Mouse (Mus musculus) midbrain, embryonic 12.5 days (tissue): Measurements from ENCODE around the gene Dmrtc2. TPM values are rescaled to one million over a fixed set of nuclear protein-coding genes. Genes with fewer than 3 reads are reported as not detected.
A peak's percentile ranks its signal among the peaks of the same experiment; 100 is the strongest.
"Not testable (repeated sequence)": the region's sequence is repeated elsewhere in the genome, so short reads cannot be mapped to it uniquely, and the experiment has no call there.

Experiments
- ATAC-seq: fragments of 200-750 bp; cut with Nextera tagmentation; 2 replicates; pipeline ENCODE4 v1.8.0; 2017; ENCODE audit warnings: low read depth, moderate TSS enrichment, moderate library complexity; ENCODE audit not compliant: low FRiP score
- H3K27ac ChIP-seq: fragments of 300-500 bp; sonication (generic); replicated peaks from 2 replicates; pipeline ENCODE4 v1.5.1; 2016; ENCODE audit warnings: mild to moderate bottlenecking
- H3K27me3 ChIP-seq: fragments of 300-500 bp; sonication (generic); 2 replicates; pipeline ENCODE4 v1.6.1; 2016; ENCODE audit warnings: mild to moderate bottlenecking
- H3K36me3 ChIP-seq: fragments of 300-500 bp; sonication (generic); 2 replicates; pipeline ENCODE4 v1.6.1; 2016
- H3K4me1 ChIP-seq: fragments of 300-500 bp; sonication (generic); 2 replicates; pipeline ENCODE4 v1.6.1; 2016
- H3K4me2 ChIP-seq: fragments of 300-500 bp; sonication (generic); replicated peaks from 2 replicates; pipeline ENCODE4 v1.6.1; 2016; ENCODE audit warnings: mild to moderate bottlenecking, moderate library complexity
- H3K4me3 ChIP-seq: fragments of 300-500 bp; sonication (generic); 2 replicates; pipeline ENCODE4 v1.5.1; 2016; ENCODE audit warnings: mild to moderate bottlenecking
- H3K9ac ChIP-seq: fragments of 300-500 bp; sonication (generic); replicated peaks from 2 replicates; pipeline ENCODE4 v1.6.1; 2016; ENCODE audit warnings: mild to moderate bottlenecking, moderate library complexity
- H3K9me3 ChIP-seq: fragments of 300-500 bp; sonication (generic); 2 replicates; pipeline ENCODE4 v1.6.1; 2016; ENCODE audit warnings: mild to moderate bottlenecking
- WGBS: fragments of 180-500 bp; shearing (Covaris S2); methylation state at CpG from one replicate; pipeline ENCODE4 v1.1.7; 2016; 5-methylcytosine and 5-hydroxymethylcytosine counted together
- polyA plus RNA-seq: library from polyadenylated mRNA; unstranded; fragments of >200 nt; fragmentation: Nextera tagmentation; extraction: Ambion mirVana; gene quantifications from 2 replicates; pipeline ENCODE4 v1.2.1, GENCODE M21; 2016

Gene Dmrtc2
- polyA plus RNA-seq, 1 experiment from 2014 or later, result not detected

DNA sequence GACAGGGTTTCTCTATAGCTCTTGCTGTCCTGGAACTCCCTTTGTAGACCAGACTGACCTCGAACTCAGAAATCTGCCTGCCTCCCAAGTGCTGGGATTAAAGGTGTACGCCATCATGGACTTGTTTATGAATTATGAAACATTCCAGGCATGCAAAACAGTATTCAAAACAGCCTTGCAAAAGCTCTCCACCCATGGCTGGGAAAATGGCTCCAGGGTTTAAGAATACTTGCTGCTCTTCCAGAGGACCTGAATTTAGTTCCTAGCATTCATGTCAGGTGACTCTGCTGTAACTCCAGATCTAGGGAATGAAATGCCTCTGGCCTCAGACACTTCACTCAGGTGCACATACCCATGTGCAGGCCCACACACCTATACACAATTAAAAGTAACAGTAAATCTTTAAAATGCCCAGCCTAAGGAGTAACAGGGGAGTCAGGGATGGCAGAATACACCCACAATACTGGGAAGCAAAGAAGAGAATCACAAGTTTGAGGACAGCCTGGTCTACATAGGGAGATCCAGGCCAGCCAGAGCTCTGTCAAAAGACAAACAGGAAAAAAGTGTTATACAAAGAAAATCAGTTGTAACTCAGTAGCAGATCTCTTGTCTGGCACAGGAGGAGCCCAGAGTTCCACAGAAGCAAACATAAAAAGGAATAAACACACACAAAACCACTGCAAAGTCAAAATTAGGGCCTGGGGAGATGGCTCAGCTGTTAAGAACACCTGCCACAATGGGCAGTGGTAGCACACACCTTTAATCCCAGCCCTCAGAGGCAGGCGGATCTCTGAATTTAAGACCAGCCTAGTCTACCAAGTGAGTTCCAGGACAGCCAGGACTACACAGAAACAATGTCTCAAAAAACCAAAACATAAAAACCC, 21.6 kb downstream of the Dmrtc2 start:
- Histone ChIP-seq H3K4me1 (peaks cover 16% of the 10 kb centered on the region), H3K9ac (no peak overlapping the region), H3K9me3 (no peaks in the 10 kb centered on the region), H3K36me3 (peaks cover 48% of the 10 kb centered on the region), H3K4me3 (no peak overlapping the region), H3K27ac (no peak overlapping the region), H3K27me3 (no peaks in the 10 kb centered on the region), H3K4me2 (no peak overlapping the region)
- ATAC-seq, result no peak
- 80% methylated on average over 3 of the region's 3 CpGs for WGBS

DNA sequence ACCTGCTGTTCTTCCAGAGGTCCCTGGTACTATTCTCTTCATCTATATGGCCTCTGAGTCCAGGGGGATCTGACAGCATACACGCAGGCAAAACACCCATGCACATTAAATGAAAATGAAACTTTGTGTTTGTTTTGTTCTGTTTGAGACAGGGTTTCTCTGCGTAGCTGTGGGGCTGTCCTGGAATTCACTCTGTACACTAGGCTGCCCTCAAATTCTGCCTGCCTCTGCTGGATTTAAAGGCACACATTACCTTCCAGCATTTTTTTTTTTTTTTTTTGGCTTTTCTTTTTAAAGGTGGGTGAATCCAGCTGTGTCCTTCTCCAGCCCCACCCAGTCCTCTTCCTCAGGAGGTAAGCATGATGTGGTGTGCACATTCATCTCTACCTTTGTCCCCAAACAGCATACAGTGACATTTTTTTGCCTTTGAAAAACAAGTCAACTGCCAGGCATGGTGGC, 22.3 kb downstream of the Dmrtc2 start:
- Histone ChIP-seq H3K4me3 (no peak overlapping the region), H3K9ac (no peak overlapping the region), H3K4me2 (no peak overlapping the region), H3K27ac (no peak overlapping the region), H3K27me3 (no peaks in the 10 kb centered on the region), H3K4me1 (peaks cover 9% of the 10 kb centered on the region; the same call in 1 of the 2 replicates), H3K9me3 (no peaks in the 10 kb centered on the region), H3K36me3 (peaks cover 42% of the 10 kb centered on the region)
- ATAC-seq, result no peak
- 69% methylated on average over 2 of the region's 2 CpGs for WGBS

DNA sequence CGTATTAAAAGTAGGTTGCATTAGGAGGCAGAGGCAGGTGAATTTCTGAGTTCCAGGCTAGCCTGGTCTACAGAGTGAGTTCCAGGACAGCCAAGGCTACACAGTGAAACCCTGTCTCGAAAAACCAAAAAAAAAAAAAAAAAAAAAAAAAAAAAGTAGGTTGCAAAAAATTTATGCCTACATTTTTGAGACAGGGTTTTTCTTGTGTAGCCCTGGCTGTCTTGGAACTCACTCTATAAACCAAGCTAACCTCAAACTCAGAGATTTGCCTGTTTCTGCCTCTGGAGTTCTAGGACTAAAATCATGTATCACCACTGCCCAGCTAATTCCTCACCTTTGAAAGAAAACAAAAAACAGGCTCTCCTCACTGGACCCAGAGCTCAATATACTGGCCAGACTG, 25.9 kb downstream of the Dmrtc2 start:
- not testable (repeated sequence) for H3K4me2 ChIP-seq, H3K4me3 ChIP-seq, H3K27ac ChIP-seq, H3K4me1 ChIP-seq, ATAC-seq, H3K36me3 ChIP-seq, H3K9me3 ChIP-seq, H3K27me3 ChIP-seq, H3K9ac ChIP-seq
- WGBS, result 89% methylated on average over 2 of the region's 2 CpGs

DNA sequence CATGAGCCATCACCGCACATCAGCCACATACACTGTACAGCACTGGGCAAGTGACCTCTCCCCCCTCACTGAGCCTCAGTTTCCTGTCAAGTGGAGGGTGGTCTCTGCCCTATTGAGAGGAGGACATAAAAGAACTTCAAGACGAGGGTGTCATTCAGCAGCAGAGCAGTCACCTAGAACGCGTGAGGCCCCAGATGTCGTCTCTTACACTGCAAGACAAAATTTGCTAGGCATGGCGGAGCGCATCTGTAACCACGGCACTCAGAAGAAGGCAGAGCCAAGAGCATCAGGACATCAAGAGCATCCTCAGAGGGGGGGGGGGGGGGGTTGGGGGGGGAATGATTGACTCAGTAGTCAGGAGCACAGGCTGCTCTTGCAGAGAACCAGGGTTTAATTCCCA, 26.4 kb downstream of the Dmrtc2 start:
- Histone ChIP-seq H3K27ac (no peak overlapping the region), H3K4me3 (no peak overlapping the region), H3K4me2 (no peak overlapping the region), H3K36me3 (0 out of 2 replicates have a peak, but pooled peaks cover 2% of the 10 kb centered on the region), H3K9ac (no peak overlapping the region), H3K27me3 (no peaks in the 10 kb centered on the region), H3K9me3 (no peaks in the 10 kb centered on the region), H3K4me1 (no peaks in the 10 kb centered on the region)
- WGBS, result 76% methylated on average over 8 of the region's 8 CpGs
- ATAC-seq, result no peak

DNA sequence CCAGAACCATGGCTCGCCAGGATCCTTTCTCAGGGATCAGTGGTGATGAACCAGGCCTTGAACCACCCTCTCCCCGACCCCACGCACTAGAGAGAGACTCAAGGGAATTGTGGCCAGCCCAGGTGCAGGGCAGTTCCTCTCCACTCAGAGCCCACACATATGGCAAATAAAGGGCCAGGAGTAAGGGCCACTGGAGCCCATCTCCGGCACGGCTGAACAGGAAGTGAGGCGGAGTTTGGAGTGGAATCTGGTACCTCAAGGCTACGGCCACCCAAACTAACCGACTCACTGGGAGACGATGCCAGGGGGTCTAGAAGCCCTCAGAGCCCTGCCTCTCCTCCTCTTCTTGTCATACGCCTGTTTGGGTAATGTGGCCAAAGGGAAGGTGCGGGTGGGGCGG, 27.4 kb downstream of the Dmrtc2 start, which contains the start of gene Cd79a:
Gene Cd79a (plus strand): TSS at position 158 of the 400 bp plus-strand sequence.
- Histone ChIP-seq H3K9me3 (no peaks in the 10 kb centered on the region), H3K27me3 (no peaks in the 10 kb centered on the region), H3K27ac (no peak within 1 kb of the TSS), H3K4me3 (no peak within 1 kb of the TSS), H3K9ac (no peak within 1 kb of the TSS), H3K4me2 (no peak within 1 kb of the TSS), H3K4me1 (no peaks in the 10 kb centered on the region), H3K36me3 (no peaks in the 10 kb centered on the region)
- WGBS, result 84% methylated on average over 12 of the region's 12 CpGs
- ATAC-seq, result no peak

DNA sequence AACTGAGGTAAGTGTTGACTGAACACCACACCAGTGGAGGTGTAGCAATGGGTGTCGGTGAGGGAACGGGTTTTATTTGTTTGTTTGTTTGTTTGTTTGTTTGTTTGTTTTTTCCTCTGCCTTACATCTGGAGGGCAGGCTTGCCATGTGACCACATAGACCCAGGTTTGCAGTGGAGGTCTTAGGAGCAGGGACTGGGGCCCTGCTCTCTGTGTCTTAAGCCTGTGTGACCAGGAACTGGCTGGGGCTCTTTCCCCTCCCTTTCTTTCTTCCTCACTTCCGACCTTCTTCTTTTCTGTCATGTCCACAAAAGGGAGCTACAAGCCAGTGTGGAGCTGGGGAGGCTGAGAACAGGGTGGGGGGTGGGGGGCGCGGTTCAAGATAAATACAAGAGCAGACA, 28.1 kb downstream of the Dmrtc2 start:
- Histone ChIP-seq H3K9me3 (no peaks in the 10 kb centered on the region), H3K9ac (no peak overlapping the region), H3K27ac (no peak overlapping the region), H3K36me3 (no peaks in the 10 kb centered on the region), H3K4me1 (0 out of 2 replicates have a peak, but pooled peaks cover under 1% of the 10 kb centered on the region), H3K4me2 (no peak overlapping the region), H3K27me3 (no peaks in the 10 kb centered on the region), H3K4me3 (no peak overlapping the region)
- WGBS, result 80% methylated on average over 5 of the region's 5 CpGs
- ATAC-seq, result no peak

DNA sequence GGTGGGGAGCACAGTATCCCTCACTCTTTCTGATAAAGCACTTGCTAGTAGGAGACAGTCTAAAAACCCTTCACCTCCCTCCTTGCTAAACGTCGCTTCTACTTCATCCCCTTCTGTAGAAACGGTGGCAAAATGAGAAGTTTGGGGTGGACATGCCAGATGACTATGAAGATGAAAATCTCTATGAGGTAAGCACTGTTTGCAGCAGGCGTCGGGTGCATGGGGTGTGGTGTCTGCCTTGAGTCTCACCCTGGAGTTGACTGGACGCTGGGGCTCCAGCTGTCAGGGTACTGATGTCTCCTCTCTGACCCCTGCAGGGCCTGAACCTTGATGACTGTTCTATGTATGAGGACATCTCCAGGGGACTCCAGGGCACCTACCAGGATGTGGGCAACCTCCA, 31.3 kb downstream of the Dmrtc2 start:
- Histone ChIP-seq H3K27ac (no peak overlapping the region), H3K27me3 (no peaks in the 10 kb centered on the region), H3K4me3 (no peak overlapping the region), H3K4me1 (peaks cover 22% of the 10 kb centered on the region), H3K9ac (no peak overlapping the region), H3K9me3 (no peaks in the 10 kb centered on the region), H3K4me2 (no peak overlapping the region), H3K36me3 (no peaks in the 10 kb centered on the region)
- 80% methylated on average over 6 of the region's 6 CpGs for WGBS
- ATAC-seq, result no peak

DNA sequence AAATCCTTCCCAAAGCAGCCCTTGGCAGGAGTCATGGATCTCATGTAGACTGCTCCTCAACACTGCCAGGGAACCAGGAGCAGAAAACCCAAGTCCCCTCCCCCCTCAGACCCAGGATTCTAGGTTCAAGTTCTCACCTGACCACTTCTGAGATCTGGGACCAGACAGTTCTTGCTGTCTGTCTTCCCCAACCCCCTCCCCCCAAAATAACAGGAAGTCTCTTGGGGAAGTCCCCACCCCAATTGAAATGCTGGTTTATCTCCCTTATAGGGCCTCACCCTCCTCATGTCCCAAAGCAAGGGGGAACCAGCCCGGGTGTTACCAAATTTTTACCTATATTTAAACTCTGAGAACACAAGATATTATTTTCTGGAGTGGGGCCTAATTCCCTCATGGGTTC, 32.0 kb downstream of the Dmrtc2 start:
- H3K27ac ChIP-seq, result peak overlapping the region; percentile 63; the same call in 1 of the 2 replicates
- 82% methylated on average over 1 of the region's 1 CpGs for WGBS

DNA sequence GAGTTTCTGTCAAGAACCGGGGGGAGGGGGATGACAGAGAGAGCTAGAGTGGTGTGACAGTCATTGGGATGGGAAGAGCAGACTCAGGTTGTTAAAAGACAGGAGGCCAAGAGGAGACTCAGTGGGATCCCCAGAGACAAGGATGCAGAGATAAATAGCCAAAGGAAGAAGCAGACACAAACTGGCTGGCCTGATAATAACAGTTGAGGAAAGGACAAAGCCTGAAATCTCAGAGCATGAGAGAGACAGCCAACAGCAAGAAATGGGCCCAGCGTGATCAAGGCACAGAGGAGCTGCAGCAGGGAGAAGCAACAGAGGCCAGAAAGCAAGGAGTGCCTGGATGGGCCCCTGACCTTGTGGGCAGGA, 32.4 kb downstream of the Dmrtc2 start:
- Histone ChIP-seq H3K36me3 (no peaks in the 10 kb centered on the region), H3K27ac (peak overlapping the region; percentile 63), H3K9ac (peak overlapping the region; percentile 79), H3K4me1 (peaks cover 27% of the 10 kb centered on the region), H3K4me3 (peak overlapping the region; percentile 67), H3K9me3 (no peaks in the 10 kb centered on the region), H3K27me3 (no peaks in the 10 kb centered on the region), H3K4me2 (peak overlapping the region; percentile 91)
- no peak for ATAC-seq
- 60% methylated on average over 2 of the region's 2 CpGs for WGBS

More for the DNA sequence above, 32.0 kb downstream of the Dmrtc2 start:
- Histone ChIP-seq H3K27me3 (no peaks in the 10 kb centered on the region), H3K36me3 (no peaks in the 10 kb centered on the region), H3K9ac (no peak overlapping the region), H3K4me1 (peaks cover 25% of the 10 kb centered on the region), H3K9me3 (no peaks in the 10 kb centered on the region), H3K4me3 (no peak overlapping the region), H3K4me2 (no peak overlapping the region)
- ATAC-seq, result no peak

DNA sequence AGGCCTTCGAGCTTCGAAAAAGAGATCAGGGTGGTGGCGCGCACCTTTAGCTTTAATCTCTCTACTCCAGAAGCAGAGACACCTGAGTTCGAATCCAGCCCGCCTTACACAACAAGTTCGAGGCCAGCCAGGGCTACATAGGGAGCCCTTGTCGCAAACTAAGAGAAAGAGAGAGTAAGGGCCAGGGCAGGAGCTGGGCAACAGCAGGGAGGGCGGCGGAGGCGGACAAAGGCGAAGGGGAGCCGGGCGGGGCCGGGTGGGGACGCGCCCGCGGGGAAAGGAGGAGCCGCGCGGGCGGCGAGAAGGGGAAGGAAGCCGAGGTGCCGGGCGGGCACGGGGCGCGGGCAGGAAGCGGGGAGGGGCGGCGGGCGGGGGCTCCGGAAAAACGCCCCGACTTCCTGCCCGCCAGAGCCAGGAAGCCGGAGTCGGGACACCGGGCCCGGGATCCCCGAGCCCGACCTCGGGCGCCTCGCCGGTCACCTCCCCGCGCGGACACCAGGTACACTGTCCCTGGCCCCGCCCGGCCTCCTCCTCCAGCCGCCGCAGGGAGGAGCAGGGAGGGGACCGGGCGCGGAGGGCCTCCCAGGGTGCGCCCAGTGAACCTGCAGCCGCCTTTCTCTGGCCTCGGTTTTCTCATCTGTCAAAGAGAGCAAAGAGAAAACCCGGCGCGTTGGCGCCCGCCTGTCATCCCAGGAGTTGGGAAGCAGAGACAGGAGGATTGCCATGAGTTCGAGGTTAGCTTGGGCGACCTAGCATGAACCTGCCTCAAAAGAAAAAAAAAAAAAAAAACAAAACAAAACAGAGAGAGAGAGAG, 33.0 kb downstream of the Dmrtc2 start, which contains the start of gene Arhgef1:
Gene Arhgef1 (plus strand): TSS at position 283 of the 814 bp plus-strand sequence.
- H3K36me3 ChIP-seq, result no peaks in the 10 kb centered on the region
- ATAC-seq, result no peak
- 5% methylated on average over 64 of the region's 68 CpGs for WGBS
- peak within 1 kb of the TSS; percentile 67 for H3K4me3 ChIP-seq
- peak within 1 kb of the TSS; percentile 91 for H3K4me2 ChIP-seq
- H3K27ac ChIP-seq, result peak within 1 kb of the TSS; percentile 63
- H3K9me3 ChIP-seq, result no peaks in the 10 kb centered on the region
- H3K9ac ChIP-seq, result peak within 1 kb of the TSS; percentile 79
- H3K27me3 ChIP-seq, result no peaks in the 10 kb centered on the region
- H3K4me1 ChIP-seq, result peaks cover 27% of the 10 kb centered on the region

DNA sequence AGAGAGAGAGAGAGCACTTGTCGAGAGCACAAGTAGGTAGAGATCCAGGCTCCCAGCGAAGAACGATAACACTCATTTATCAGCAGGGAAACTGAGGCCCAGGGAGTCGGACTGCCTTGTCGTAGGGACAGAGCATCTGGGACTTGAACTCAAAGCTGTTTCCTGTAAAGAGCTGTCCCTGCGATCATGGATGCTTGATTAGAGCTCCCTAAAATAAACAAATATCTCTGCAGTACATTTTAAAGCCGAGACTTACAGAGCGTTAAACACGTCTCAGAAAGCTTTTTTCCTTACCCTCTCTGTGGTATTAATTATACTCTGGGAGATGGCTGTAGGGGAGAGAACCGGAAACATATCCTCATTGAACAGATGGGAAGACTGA, 33.6 kb downstream of the Dmrtc2 start:
- H3K9ac ChIP-seq, result no peak overlapping the region; the same call in 1 of the 2 replicates
- 0 out of 2 replicates have a peak, but pooled peaks cover 5% of the 10 kb centered on the region for H3K36me3 ChIP-seq
- H3K4me2 ChIP-seq, result peak overlapping the region; percentile 91
- peak overlapping the region; percentile 67 for H3K4me3 ChIP-seq
- no peak for ATAC-seq
- H3K4me1 ChIP-seq, result peaks cover 27% of the 10 kb centered on the region
- 40% methylated on average over 10 of the region's 10 CpGs for WGBS
- H3K9me3 ChIP-seq, result no peaks in the 10 kb centered on the region
- no peaks in the 10 kb centered on the region for H3K27me3 ChIP-seq
- H3K27ac ChIP-seq, result no peak overlapping the region

DNA sequence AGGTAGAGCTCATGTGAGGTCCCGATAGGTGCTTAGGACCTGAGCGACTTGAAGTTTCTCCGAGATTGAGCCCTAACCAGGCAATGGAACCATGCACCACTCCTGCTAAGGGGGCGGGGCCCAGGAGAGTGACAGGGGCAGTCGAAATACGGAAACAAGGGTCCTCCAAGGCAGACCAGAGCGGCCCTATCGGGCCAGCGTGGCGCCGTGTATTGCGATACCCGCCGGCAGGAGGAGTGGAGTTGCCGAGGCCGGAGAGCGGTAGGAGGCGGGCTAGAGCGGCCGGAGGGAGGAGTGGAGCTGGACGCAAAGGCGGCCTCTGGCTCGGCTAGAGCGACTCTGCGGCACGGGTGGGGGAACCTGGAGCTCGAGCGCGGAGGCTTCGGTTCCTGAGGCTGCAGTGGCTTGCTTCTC, 34.2 kb downstream of the Dmrtc2 start:
- peak overlapping the region; percentile 67 for H3K4me3 ChIP-seq
- no peaks in the 10 kb centered on the region for H3K27me3 ChIP-seq
- 0 out of 2 replicates have a peak, but pooled peaks cover 12% of the 10 kb centered on the region for H3K36me3 ChIP-seq
- peak overlapping the region; percentile 68 for H3K27ac ChIP-seq
- peak overlapping the region; percentile 83 for H3K9ac ChIP-seq
- H3K4me1 ChIP-seq, result peaks cover 27% of the 10 kb centered on the region
- H3K9me3 ChIP-seq, result no peaks in the 10 kb centered on the region
- 1% methylated on average over 30 of the region's 30 CpGs for WGBS
- peak overlapping the region; percentile 91 for H3K4me2 ChIP-seq
- ATAC-seq, result peak; percentile 97
